Mouse (Mus musculus) embryonic stem cell, embryonic (primary cell): Measurements from ENCODE around the gene Nsun2.

Experiments used
- CTCF ChIA-PET, 4 experiments: fragments of 300-600 bp in 2 of 4; fragments of 350-600 bp in 2 of 4; sonication (Branson Sonifier 250); formaldehyde crosslinking; loops; one replicate each; lab custom pipeline; 2022; ENCODE audit warnings: inconsistent platforms in 2 of 4; lab: Charles Lee
- POLR2A ChIA-PET, 4 experiments: fragments of 300-600 bp in 2 of 4; fragments of 350-600 bp in 2 of 4; sonication (Branson Sonifier 250); formaldehyde crosslinking; loops; one replicate each; lab custom pipeline; 2022; ENCODE audit warnings: antibody characterized with exemption in 4 of 4, inconsistent platforms in 1 of 4; lab: Charles Lee

Gene Nsun2

DNA sequence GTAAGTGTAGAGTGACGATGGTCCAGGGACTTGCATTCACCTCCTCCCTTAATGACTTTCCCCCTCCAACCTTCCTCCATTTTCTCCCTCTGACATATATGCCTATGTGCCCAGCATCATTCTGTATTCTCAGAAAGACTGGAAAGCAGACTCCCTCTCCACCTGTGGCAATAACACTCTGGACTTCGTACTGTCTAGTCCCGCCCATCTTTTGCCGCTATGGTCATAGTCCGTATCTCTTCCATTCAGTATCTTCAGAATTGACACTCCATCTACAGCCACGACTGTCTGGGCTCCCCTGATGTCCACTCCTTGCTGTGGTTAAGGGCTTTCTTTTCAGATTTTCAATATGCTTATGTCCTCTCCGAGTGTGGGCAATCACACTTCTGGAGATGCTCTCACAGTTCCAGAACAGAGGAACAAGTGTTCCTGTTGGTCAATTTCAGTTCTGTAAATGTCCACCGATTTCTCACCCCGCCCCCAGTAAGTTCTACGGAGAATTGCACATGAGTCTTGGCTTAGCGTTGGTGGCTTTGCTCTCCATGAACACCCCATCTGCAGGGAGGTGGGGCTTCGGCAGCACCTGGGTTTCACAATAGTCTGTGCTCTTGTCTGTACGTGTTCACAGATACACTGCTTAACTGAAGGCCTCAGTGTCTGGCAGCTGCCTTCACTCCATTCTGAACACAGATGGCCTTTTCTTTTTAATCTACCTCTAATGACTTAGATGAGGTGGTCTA, 111.1 kb downstream of the Nsun2 start:
- ChIA-PET CTCF (no interaction called here), POLR2A (interaction anchor here in 2 of 4 experiments (0.6 to 17.6 kb wide), 2 partner anchors 20 to 22 kb away, joined by 3 to 250 read pairs; no protein-coding TSS in a partner anchor)

DNA sequence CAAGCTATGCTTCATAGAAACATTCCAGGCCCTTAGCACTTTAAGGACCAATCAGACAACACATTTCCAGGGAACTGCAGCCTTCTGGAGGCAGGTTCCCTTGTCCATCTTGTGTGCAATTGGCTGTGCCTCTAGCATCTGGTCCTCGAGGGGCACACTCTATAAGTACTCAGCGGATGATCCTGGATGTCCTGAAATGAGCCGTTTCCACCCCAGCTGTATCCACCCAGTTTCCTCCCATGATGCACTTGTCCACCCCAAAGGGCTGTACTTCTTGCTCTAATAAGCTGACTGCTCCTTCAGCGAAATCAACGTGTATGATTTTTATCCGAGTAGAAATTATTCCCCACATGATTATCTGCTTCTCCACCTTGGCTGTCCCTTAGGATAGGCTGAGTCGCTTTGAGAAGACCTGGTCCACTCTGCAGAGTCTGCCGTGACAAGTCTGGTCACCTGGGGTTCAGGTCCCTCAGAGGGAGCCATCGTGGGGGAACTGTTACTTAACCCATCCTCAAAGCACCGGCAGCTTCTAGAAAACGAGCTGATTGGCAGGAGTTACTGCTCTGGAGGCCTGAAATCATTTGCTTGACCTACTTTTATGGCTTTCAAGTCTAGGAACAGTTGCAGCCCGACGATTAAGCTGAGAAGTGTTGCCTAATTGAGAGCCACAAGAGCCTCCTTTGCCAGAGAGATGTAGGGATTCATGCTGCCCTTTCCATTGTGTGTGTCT, 112.3 kb downstream of the Nsun2 start:
- POLR2A ChIA-PET, result no interaction called here
- CTCF ChIA-PET, result no interaction called here

DNA sequence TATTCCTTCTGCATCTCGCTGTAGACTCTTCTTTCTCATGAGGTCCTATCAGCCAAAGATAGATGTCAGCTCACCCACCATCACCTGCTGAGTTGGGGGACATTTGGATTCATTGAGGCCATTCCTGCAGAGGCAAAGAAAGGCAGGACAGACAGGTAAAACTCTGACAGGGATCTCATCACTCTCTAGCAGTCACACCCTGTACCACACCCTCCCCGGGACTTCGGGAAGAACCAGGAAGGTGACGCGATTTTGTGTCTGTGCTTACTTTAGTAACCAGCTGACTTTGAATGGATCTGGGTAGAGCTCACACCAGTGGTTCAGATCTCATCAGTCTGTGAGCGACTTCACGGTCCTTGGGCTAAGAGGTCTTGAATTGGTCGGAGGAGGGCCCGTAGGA, 112.9 kb downstream of the Nsun2 start:
- ChIA-PET POLR2A (no interaction called here), CTCF (no interaction called here)

DNA sequence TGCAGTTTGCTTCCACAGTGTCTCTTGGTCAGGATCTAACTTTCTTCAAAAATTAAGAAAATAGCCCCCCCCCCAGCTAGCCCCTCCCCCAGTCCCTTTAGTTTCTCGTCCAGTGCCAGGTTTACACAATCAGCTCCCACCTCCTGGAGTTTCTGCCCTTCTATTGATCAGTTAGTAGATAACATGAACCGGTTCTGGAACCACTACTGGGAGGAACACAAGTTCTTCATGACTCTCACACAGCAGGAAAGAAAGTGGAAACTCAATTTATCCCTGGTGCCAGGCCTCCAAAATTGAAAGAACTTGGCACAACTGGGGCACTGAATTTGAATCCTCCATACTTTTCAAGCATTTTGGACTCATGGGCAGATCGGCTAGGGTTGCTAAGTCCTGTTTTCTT, 121.0 kb downstream of the Nsun2 start:
- POLR2A ChIA-PET, result interaction anchor here in 2 of 4 experiments (0.6 to 1.3 kb wide), 3 partner anchors 17 to 129 kb away, joined by 3 to 4 read pairs (median 3); no protein-coding TSS in a partner anchor
- CTCF ChIA-PET, result interaction anchor here (0.6 to 2.7 kb wide), 10 partner anchors 43 to 161 kb away, joined by 3 to 18 read pairs (median 4); no protein-coding TSS in a partner anchor

DNA sequence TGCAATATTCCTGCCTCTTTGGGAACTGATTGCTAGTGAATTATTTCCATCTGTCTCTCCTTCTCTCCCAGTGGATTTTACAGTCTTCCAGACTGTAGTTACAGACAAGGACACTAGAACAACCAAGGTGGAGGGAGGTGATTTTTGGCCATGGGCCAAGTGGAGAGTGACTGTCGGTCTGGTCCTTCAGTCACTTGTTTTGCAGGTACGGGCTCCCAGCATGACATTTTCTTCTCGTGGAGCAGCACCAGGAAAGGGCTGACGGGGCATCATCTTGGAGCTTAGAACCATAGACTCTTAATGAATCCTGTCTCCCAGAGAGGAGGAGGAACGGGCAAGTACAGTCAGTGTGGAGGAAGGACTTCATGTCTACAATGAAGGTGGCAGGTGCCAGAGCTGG, 138.6 kb downstream of the Nsun2 start:
- CTCF ChIA-PET, result interaction anchor here in 1 of 4 experiments (1.1 kb wide), 1 partner anchor 160 kb away, joined by 3 read pairs; no protein-coding TSS in a partner anchor
- POLR2A ChIA-PET, result interaction anchor here in 1 of 4 experiments (1.4 kb wide), 1 partner anchor 61 kb away, joined by 3 read pairs; the partner anchor contains the start of gene Srd5a1

DNA sequence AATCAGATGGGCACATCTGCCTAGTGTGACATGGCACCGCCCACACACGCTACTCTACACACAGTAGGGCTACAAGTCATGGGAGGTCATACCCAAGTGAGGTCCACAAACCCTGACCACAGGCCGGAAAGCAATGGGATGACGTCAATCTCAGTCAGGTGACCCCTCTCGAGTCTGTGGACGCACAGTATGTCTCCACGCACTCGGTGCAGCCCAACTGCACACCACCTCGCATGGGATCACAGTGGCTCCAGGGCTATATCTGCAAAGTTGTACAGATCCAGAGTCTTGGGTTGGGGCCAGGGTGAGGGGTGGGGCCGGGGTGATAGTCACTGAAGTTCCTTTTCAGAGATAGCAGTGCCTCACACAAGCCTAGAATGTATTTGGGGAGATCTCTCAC, 139.0 kb downstream of the Nsun2 start:
- ChIA-PET POLR2A (interaction anchor here in 1 of 4 experiments (1.4 kb wide), 1 partner anchor 61 kb away, joined by 3 read pairs; the partner anchor contains the start of gene Srd5a1), CTCF (interaction anchor here in 1 of 4 experiments (1.1 kb wide), 1 partner anchor 160 kb away, joined by 3 read pairs; no protein-coding TSS in a partner anchor)

DNA sequence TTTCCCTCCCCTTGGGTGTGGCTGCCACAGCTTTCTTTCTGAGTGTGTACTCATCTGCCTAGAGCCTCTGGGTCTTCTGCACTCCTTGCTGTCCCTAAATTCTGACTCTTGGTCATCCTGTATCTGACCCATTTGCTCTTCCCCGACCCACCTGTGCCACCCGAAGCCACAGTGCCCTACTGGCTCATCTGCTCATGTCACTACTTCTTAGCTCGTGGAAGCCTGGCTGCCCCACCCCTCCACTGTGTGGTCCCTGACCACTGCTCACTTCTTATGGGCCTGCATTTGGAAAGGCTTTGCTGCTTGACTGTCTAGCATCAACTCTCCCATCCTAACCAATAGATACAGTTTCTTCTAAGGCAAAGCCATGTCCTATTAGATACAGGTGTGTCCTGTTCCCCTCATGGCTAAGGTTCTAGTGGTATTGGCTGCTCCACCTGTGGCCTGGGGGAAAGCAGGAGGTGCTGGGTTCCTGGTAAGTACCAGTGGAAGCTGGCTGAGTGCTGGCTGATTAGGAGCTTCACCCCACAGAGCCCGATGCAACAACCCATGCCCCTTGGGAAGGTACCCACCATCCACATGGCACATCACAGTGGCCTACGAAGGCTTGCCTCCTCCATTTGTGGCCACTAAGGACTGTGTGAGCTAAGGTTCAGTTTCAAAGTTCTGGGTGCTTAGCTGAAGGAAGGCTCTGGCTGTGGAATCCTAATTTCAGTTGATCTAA, 139.8 kb downstream of the Nsun2 start:
- CTCF ChIA-PET, result interaction anchor here in 1 of 4 experiments (0.7 kb wide), 1 partner anchor 13 kb away, joined by 3 read pairs; no protein-coding TSS in a partner anchor
- POLR2A ChIA-PET, result interaction anchor here in 2 of 4 experiments (0.6 to 1.4 kb wide), 2 partner anchors 62 to 245 kb away, joined by 3 to 4 read pairs; partner anchors contain the start of gene Srd5a1 (in 1 of the 2)

DNA sequence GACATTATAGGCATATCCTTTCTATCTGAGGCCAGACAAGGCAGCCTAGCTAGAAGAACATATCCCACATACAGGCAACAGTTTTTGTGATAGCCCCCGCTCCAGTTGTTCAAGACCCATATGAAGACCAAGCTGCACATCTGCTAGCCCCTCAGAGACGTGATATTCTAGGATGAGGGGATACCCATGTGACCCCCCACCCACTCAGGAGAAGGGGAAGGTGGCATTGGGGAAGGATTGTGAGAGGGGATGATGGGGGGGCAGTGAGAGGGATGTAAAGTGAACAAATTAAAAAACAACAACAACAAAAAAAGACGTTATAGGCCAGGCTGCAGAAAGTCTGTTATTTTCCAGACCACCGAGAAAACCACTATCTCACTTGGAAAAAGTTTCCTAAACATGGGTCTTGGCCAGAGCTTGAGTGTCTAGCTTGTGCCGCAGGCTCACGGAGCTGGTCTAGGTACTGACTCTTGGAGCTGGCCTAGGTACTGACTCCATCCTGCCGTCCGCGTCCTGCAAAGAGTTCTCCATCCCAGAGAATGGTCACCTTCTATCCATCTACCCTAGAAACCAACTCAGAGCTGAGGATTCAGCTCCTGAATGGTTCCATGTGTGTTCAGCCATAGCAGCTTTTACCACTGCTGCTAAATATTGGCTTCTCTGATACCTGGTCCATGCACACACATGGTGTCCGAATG, 140.5 kb downstream of the Nsun2 start:
- CTCF ChIA-PET, result interaction anchor here in 1 of 4 experiments (0.5 kb wide), 1 partner anchor 397 kb away, joined by 3 read pairs; no protein-coding TSS in a partner anchor
- POLR2A ChIA-PET, result interaction anchor here in 2 of 4 experiments (0.6 to 0.7 kb wide), 2 partner anchors 194 to 244 kb away, joined by 3 to 4 read pairs; no protein-coding TSS in a partner anchor
